Mouse (Mus musculus) small intestine, adult 2 months (tissue): Measurements from ENCODE around the gene Selenon. TPM values are rescaled to one million over a fixed set of nuclear protein-coding genes. Genes with fewer than 3 reads are reported as not detected.
A peak's percentile ranks its signal among the peaks of the same experiment; 100 is the strongest.

Experiments used
- H3K27ac ChIP-seq: fragments of 200-500 bp; 2 replicates; pipeline ENCODE4 v1.5.1; 2012; ENCODE audit warnings: low read depth, low read length, control low read depth, inconsistent platforms; ENCODE audit not compliant: insufficient read depth
- H3K27me3 ChIP-seq: fragments of 200-500 bp; 2 replicates; pipeline ENCODE4 v1.6.1; 2012; ENCODE audit warnings: mild to moderate bottlenecking, moderate library complexity, low read length, inconsistent platforms; ENCODE audit not compliant: control insufficient read depth, insufficient read depth
- H3K36me3 ChIP-seq: fragments of 200-500 bp; 2 replicates; pipeline ENCODE4 v1.6.1; 2012; ENCODE audit warnings: mild to moderate bottlenecking, low read length, control low read depth, inconsistent platforms; ENCODE audit not compliant: control insufficient read depth, insufficient read depth
- H3K4me1 ChIP-seq: fragments of 200-500 bp; 2 replicates; pipeline ENCODE4 v1.6.1; 2012; ENCODE audit warnings: low read length, inconsistent platforms, mixed read lengths; ENCODE audit not compliant: control insufficient read depth, insufficient read depth, insufficient read length
- H3K4me3 ChIP-seq: fragments of 200-500 bp; 2 replicates; pipeline ENCODE4 v1.5.1; 2012; ENCODE audit warnings: low read depth, mild to moderate bottlenecking, control low read depth, inconsistent platforms, low read length, moderate library complexity
- CTCF ChIP-seq: fragments of 200-500 bp; IDR thresholded peaks from 2 replicates; pipeline ENCODE4 v1.5.1; 2012; ENCODE audit warnings: low read depth, mild to moderate bottlenecking, control low read depth, inconsistent platforms, low read length, moderate library complexity, mixed read lengths; ENCODE audit not compliant: insufficient replicate concordance, insufficient read length; ENCODE audit errors: extremely low read depth
- POLR2A ChIP-seq: fragments of 200-500 bp; IDR thresholded peaks from 2 replicates; pipeline ENCODE4 v1.6.1; 2012; ENCODE audit warnings: low read depth, mild to moderate bottlenecking, control low read depth, inconsistent platforms, low read length, moderate library complexity
- WGBS: fragments of 180-500 bp; shearing (Covaris S2); methylation state at CpG from one replicate; pipeline ENCODE4 v1.1.7; 2018; 5-methylcytosine and 5-hydroxymethylcytosine counted together
- polyA plus RNA-seq: library from polyadenylated mRNA; depleted of rRNA; stranded (reverse); fragments of >200 nt; gene quantifications from 2 replicates; pipeline ENCODE4 v1.2.3, GENCODE M21; 2012

Selenon gene
- polyA plus RNA-seq, 1 experiment, result 4.8 TPM

DNA sequence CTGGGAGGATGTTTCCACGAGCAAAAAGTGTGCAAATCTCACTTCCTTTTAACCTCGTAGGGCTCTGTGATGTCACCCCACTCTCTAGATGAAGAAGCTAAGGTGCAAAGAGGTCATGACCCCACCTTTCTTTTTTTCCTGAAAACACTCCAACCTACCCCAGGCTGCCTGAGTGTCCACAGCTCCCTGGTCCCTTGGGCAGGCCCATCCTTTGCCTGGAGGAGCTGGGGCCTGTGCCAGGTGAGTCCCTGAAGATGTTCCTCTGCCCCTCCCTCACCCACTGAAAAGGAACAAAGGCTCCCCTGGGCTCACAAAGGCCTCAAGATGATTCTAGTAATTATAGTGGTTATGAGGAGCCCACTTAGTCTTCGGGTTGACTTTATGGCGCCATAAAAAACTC is 40.5 kb upstream of the Selenon start:
- no peak for TF ChIP-seq POLR2A
- no peak for TF ChIP-seq CTCF
- 38% methylated on average over 4 of the region's 4 CpGs for WGBS

DNA sequence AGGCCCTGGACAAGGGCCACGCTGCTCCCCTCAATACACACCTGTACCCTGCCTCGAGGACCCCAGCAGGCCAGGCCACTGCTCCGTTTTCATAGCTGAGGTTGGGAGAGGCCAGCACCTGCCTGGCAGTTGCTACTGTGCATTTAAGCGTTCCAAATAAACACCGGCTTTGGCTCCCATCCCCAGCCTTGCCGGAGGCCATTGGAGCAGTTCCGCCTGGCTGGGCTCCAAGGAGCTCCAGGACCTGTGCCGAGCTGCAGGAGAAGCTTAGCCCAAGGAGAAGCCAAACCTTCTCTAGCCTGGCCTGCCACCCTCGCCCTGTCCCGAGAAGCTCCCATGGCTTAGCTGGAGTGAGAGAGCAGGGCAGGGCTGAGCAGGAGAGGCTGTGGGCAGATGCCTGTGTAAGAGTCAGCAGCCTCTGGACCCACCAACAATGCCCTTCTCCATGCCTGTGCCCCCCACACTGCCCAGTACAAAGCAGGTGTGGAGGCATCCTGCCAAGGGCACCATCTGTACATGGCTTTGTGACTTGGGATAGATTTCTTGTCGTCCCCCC is 39.6 kb upstream of the Selenon start:
- Histone ChIP-seq H3K36me3 (no peaks in the 10 kb centered on the region), H3K4me3 (no peak overlapping the region), H3K27ac (no peak overlapping the region), H3K27me3 (no peaks in the 10 kb centered on the region), H3K4me1 (peaks cover 12% of the 10 kb centered on the region)
- TF ChIP-seq CTCF, result no peak
- no peak for TF ChIP-seq POLR2A
- 10% methylated on average over 11 of the region's 11 CpGs for WGBS

More for the DNA sequence above, 40.5 kb upstream of the Selenon start:
- peaks cover 12% of the 10 kb centered on the region for H3K4me1 ChIP-seq
- no peaks in the 10 kb centered on the region for H3K27me3 ChIP-seq
- no peak overlapping the region for H3K4me3 ChIP-seq
- H3K36me3 ChIP-seq, result no peaks in the 10 kb centered on the region
- no peak overlapping the region for H3K27ac ChIP-seq

DNA sequence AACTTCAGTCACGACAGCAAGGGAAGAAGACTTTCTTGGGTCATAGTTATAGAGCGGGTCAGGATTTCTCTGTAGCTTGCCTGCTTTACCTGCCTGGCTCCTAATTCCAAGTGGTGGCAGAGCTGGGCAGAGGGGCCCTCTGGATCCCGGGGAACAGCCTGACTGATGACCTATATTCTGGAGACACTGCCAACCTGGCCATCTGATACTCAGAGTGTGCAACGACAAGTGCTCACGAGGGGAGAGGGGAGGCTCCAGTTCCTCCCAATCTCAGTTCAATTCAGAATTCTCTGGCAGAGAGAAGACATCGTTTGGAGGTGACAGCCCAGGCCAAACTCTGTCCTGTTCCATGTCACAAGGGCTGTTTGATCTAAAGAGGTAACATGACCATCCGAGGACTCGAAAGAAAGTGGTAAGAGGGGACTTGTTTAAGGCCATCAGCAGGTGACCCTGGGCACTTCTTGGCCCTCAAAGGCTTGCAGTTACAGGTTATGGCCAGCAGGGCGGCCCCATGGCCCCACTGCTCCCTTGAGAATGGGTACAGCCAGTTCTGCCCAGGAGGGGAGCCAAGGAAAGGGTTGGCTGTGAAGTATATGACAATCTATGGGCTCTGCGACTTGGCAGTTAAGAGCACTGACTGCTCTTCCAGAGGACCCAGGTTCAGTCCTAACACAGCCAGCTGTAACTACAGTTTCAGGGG is 38.4 kb upstream of the Selenon start:
- no peak for TF ChIP-seq POLR2A
- peak; percentile 58; the same call in 1 of the 2 replicates for TF ChIP-seq CTCF
- H3K4me3 ChIP-seq, result no peak overlapping the region
- no peak overlapping the region for H3K27ac ChIP-seq
- H3K4me1 ChIP-seq, result peaks cover 12% of the 10 kb centered on the region
- WGBS, result 89% methylated on average over 10 of the region's 10 CpGs
- no peaks in the 10 kb centered on the region for H3K36me3 ChIP-seq
- H3K27me3 ChIP-seq, result no peaks in the 10 kb centered on the region

DNA sequence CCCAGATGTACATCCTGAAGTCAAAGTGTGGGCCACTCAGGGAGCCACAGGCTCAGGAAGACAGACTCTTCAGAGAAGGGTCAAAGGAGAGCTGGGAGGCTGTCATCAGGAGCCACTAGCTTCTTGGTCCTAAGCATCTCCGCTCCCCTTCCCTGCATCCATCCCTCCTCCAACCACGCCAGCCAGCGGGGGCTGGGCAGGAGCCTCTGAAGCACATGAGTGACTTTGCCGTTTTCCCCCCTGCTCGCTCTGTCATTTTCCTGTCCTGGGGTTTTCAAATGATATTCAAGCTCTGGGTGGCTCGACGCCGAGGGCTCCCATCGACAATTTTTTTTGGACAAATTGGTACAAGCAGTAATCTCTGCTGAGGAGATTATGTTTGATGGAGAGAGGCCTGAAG is 37.8 kb upstream of the Selenon start:
- WGBS, result 92% methylated on average over 9 of the region's 9 CpGs

DNA sequence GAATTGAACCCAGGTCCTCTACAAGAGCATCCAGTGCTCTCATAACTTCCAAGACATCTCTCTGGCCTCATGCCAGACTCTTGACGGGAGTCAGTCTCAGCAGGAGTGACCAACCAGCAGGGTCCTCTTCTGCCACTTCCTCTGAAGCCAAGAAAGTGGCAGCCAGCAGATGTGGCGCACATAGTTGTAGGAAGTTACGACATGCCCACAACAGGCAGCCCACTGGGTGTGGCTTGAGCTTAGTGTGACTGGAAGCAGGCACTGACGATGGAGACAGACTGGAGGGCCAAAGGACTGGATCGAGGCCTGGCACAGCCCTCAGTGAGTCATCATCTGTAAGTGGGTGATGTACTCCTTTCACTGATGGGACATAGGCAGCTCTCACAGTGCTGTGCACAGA is 37.0 kb upstream of the Selenon start:
- no peak for TF ChIP-seq CTCF
- no peak for TF ChIP-seq POLR2A
- Histone ChIP-seq H3K4me3 (no peak overlapping the region), H3K4me1 (peaks cover 12% of the 10 kb centered on the region), H3K36me3 (no peaks in the 10 kb centered on the region), H3K27ac (no peak overlapping the region), H3K27me3 (no peaks in the 10 kb centered on the region)
- WGBS, result 68% methylated on average over 5 of the region's 5 CpGs

More for the DNA sequence above, 37.8 kb upstream of the Selenon start:
- Histone ChIP-seq H3K27me3 (no peaks in the 10 kb centered on the region), H3K4me3 (no peak overlapping the region), H3K36me3 (no peaks in the 10 kb centered on the region), H3K27ac (no peak overlapping the region), H3K4me1 (peaks cover 12% of the 10 kb centered on the region)
- TF ChIP-seq POLR2A (no peak), CTCF (no peak)

DNA sequence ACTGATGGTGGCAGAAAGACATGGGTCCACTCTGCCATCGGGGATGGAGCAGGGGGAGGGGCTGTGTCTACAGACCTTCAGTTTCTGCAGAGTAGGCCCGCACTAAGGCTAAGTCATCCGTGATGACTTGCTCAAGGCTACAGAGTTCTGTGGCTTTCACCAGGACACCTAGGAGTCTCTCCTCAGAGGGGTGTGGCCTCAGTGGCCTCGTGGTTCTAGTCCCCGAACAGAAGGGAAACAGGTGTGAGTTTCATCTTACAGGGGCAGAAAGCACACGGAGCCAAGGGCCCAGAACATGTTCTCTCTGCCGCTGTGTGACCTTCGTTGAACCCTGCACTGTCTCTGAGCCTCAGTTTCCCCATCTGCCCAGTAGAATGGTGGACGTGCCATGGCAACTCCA is 36.3 kb upstream of the Selenon start:
- Histone ChIP-seq H3K4me1 (peaks cover 12% of the 10 kb centered on the region), H3K36me3 (no peaks in the 10 kb centered on the region), H3K27ac (no peak overlapping the region), H3K4me3 (no peak overlapping the region), H3K27me3 (no peaks in the 10 kb centered on the region)
- TF ChIP-seq CTCF, result no peak
- TF ChIP-seq POLR2A, result no peak
- 80% methylated on average over 9 of the region's 9 CpGs for WGBS

DNA sequence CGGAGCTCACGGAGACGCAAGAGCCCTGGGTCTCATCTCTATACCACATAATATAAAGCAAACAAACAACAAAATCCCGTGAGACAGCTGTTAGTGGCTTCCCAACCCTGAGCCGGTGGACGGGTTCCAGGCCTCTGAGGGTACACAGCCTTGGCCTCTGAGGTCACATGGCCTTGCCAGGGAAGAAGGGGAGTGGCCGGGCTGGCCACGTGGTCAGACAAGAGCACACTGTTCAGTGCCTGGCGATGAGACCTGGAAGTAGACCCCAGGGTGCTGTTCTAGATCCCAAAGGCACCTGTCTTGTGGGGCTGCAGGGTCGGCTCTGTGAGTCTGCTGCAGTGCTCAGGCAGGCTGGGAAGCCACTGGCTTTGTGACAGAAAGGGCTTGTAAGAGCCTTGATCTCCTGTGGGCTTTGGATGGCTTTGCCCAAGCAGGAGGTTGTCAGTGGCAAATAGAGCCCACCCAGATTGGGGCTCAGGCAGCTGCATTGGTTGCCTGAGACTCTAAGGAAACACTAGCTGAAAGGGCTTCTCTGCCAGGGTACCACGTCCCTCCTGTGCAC is 35.8 kb upstream of the Selenon start:
- H3K4me3 ChIP-seq, result no peak overlapping the region
- WGBS, result 55% methylated on average over 11 of the region's 11 CpGs
- 0 out of 2 replicates have a peak overlapping the region, but pooled peaks have one; percentile 17 for H3K27ac ChIP-seq
- no peaks in the 10 kb centered on the region for H3K27me3 ChIP-seq
- TF ChIP-seq POLR2A, result no peak
- TF ChIP-seq CTCF, result no peak
- peaks cover 12% of the 10 kb centered on the region for H3K4me1 ChIP-seq
- H3K36me3 ChIP-seq, result no peaks in the 10 kb centered on the region
